Mouse (Mus musculus): ENCODE data around the gene Ctf2.

GRCm38 (mm10) chr7:127771262-127771661, 39.3 kb upstream of the Ctf2 start:
- TF ChIP-seq CHD1 (IDR thresholded peaks at IDR 0.05; ENCODE audit: low read depth, low read length) (no peak), UBTF (IDR thresholded peaks at IDR 0.05; ENCODE audit: borderline replicate concordance, insufficient read depth, low read depth, low read length) (no peak)
